Mouse (Mus musculus): ENCODE data around the gene Heatr5a. TPM values are rescaled to one million over a fixed set of nuclear protein-coding genes. Genes with fewer than 3 reads are reported as not detected.
A peak's percentile ranks its signal among the peaks of the same experiment; 100 is the strongest.

Gene Heatr5a
- total RNA-seq, 4 experiments from 2014 or later = 20.6 to 24.8 (median 23.0) TPM

GRCm38 (mm10) chr12:51849902-51850301 is 121.2 kb downstream of the Heatr5a start:
- no peak for DNase-seq (ENCODE audit: low spot score in 2 of 2)

- DNase-seq (ENCODE audit: low spot score in 2 of 2) = peak in 1 of 2 experiments; percentile 32
These were observed 123.0 kb downstream of the Heatr5a start for GRCm38 (mm10) chr12:51847953-51848680.

GRCm38 (mm10) chr12:51845261-51845660 is 125.9 kb downstream of the Heatr5a start:
- no peak for DNase-seq (ENCODE audit: low spot score in 2 of 2)

- peak; percentile 94 to 97 for DNase-seq (ENCODE audit: low spot score in 2 of 2)
These were observed 126.3 kb downstream of the Heatr5a start for GRCm38 (mm10) chr12:51844771-51845256.

GRCm38 (mm10) chr12:51843576-51844520 is 127.3 kb downstream of the Heatr5a start:
- no peak for DNase-seq (ENCODE audit: low spot score in 2 of 2)

- DNase-seq (ENCODE audit: low spot score in 2 of 2) = no peak
These were observed 128.8 kb downstream of the Heatr5a start for GRCm38 (mm10) chr12:51842081-51842864.

GRCm38 (mm10) chr12:51839856-51840255 is 131.3 kb downstream of the Heatr5a start:
- DNase-seq (ENCODE audit: low spot score in 2 of 2) = no peak

GRCm38 (mm10) chr12:51835219-51835618 is 135.9 kb downstream of the Heatr5a start:
- no peak for DNase-seq (ENCODE audit: low spot score in 2 of 2)

- DNase-seq (ENCODE audit: low spot score in 2 of 2) = no peak
These were observed 139.2 kb downstream of the Heatr5a start for GRCm38 (mm10) chr12:51831931-51832330.

GRCm38 (mm10) chr12:51831296-51831695 is 139.8 kb downstream of the Heatr5a start:
- no peak for DNase-seq (ENCODE audit: low spot score in 2 of 2)

GRCm38 (mm10) chr12:51830671-51831070 is 140.4 kb downstream of the Heatr5a start:
- DNase-seq (ENCODE audit: low spot score in 2 of 2) = no peak

GRCm38 (mm10) chr12:51830077-51830402 is 141.1 kb downstream of the Heatr5a start:
- peak in 1 of 2 experiments; percentile 22 for DNase-seq (ENCODE audit: low spot score in 2 of 2)

GRCm38 (mm10) chr12:51829290-51830076 is 141.6 kb downstream of the Heatr5a start, which contains the start of gene Hectd1:
Gene Hectd1 (minus strand): TSS chr12:51829536.
- peak; percentile 75 to 78 for DNase-seq (ENCODE audit: low spot score in 2 of 2)

- no peak for DNase-seq (ENCODE audit: low spot score in 2 of 2)
These were observed 142.3 kb downstream of the Heatr5a start for GRCm38 (mm10) chr12:51828716-51829289.

GRCm38 (mm10) chr12:51827958-51828650 is 143.0 kb downstream of the Heatr5a start:
- no peak for DNase-seq (ENCODE audit: low spot score in 2 of 2)

Data from gastrocnemius, adult 8-10 months (tissue).